ENCODE assay signal across 27 mouse cellular contexts in the genomic region with DNA sequence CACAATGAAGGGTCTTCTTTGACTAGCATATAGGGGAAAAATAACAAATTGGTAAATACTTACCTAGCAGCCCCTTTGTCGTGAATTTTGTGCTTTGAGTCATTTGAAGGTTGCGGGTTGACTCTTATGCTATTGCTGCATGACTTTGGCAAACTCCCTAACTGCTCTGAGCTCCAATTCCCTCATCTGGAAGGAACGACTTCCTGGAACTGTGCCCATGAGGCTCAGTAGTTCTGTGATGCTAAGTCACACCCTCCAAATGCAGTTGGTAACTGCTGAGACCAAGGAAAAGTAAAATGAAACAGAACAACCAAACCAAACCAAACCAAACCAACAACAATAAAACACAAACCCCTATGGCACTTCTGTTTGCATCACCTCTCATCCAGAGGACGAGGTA.
DNase-seq lines count a peak whose midpoint lies in the region; ATAC-seq and TF ChIP-seq lines count a peak whose summit lies in the region.
"Had no signal": no experiment of that assay in that cellular context is flagged by ENCODE, and none has a peak within 500 bp of the region (broad histone marks: within the 10 kb centered on the region; RNA-seq: fewer than 3 reads in every experiment).

No protein-coding gene starts in this region.

- no peak overlapping the region for H3K27ac ChIP-seq in forebrain, embryonic 11.5 days (ENCODE audit: low read depth, low read length)
- H3K27ac ChIP-seq in forebrain, embryonic 13.5 days: no peak overlapping the region
- no peak overlapping the region for H3K27ac ChIP-seq in intestine, embryonic 14.5 days (ENCODE audit: low read depth)
- H3K27ac ChIP-seq in intestine, postnatal 0 days (ENCODE audit: low read depth, low read length): no peak overlapping the region
- H3K27ac ChIP-seq: embryonic facial prominence, embryonic 12.5 days; gastrocnemius, adult 2 months; hindbrain, embryonic 10.5 days; hindbrain, embryonic 13.5 days had no signal

- no peak overlapping the region for H3K4me2 ChIP-seq in forebrain, embryonic 11.5 days (ENCODE audit: low read depth, low read length, severe bottlenecking)
- H3K4me2 ChIP-seq in forebrain, embryonic 13.5 days: no peak overlapping the region
- H3K4me2 ChIP-seq in intestine, embryonic 14.5 days (ENCODE audit: low read length): no peak overlapping the region
- no peak overlapping the region for H3K4me2 ChIP-seq in intestine, postnatal 0 days (replicated peaks; ENCODE audit: low read depth)
- H3K4me2 ChIP-seq: embryonic facial prominence, embryonic 12.5 days; heart, embryonic 11.5 days; hindbrain, embryonic 13.5 days had no signal

- 90% methylated on average over 4 of the region's 4 CpGs for WGBS in forebrain, embryonic 11.5 days
- 76% methylated on average over 4 of the region's 4 CpGs for WGBS in forebrain, embryonic 13.5 days
- 74% methylated on average over 4 of the region's 4 CpGs for WGBS in intestine, embryonic 14.5 days
- 60% methylated on average over 4 of the region's 4 CpGs for WGBS in intestine, postnatal 0 days

- H3K9me3 ChIP-seq in forebrain, embryonic 11.5 days (ENCODE audit: control insufficient read depth, low read length): no peaks in the 10 kb centered on the region; the same call in 1 of the 2 replicates
- peaks cover 5% of the 10 kb centered on the region for H3K9me3 ChIP-seq in forebrain, embryonic 13.5 days (replicated peaks)
- no peaks in the 10 kb centered on the region for H3K9me3 ChIP-seq in intestine, embryonic 14.5 days (ENCODE audit: control insufficient read depth, low read length)
- peaks cover 4% of the 10 kb centered on the region; the same call in 1 of the 2 replicates for H3K9me3 ChIP-seq in intestine, postnatal 0 days (ENCODE audit: control insufficient read depth)
- H3K9me3 ChIP-seq: G1E had no signal

- H3K9ac ChIP-seq in forebrain, embryonic 11.5 days (ENCODE audit: low read length): no peak overlapping the region
- H3K9ac ChIP-seq in forebrain, embryonic 13.5 days: no peak overlapping the region
- H3K9ac ChIP-seq in intestine, embryonic 14.5 days (ENCODE audit: low read length): no peak overlapping the region
- no peak overlapping the region for H3K9ac ChIP-seq in intestine, postnatal 0 days (ENCODE audit: low read depth, low read length)
- H3K9ac ChIP-seq: embryonic facial prominence, embryonic 12.5 days; forebrain, postnatal 0 days; hindbrain, embryonic 13.5 days had no signal

- H3K27me3 ChIP-seq in forebrain, embryonic 11.5 days (ENCODE audit: control insufficient read depth, insufficient read depth, low read length): peaks cover 23% of the 10 kb centered on the region; the same call in 1 of the 2 replicates
- peaks cover 49% of the 10 kb centered on the region for H3K27me3 ChIP-seq in forebrain, embryonic 13.5 days
- peaks cover 46% of the 10 kb centered on the region for H3K27me3 ChIP-seq in intestine, embryonic 14.5 days (replicated peaks; ENCODE audit: control insufficient read depth, insufficient read depth, low read length)
- peaks cover 37% of the 10 kb centered on the region for H3K27me3 ChIP-seq in intestine, postnatal 0 days (replicated peaks; ENCODE audit: control insufficient read depth, insufficient read depth, low read length)
- H3K27me3 ChIP-seq: CH12.LX had no signal

- ATAC-seq in forebrain, embryonic 11.5 days (replicated peaks; ENCODE audit: low FRiP score): no peak
- no peak for ATAC-seq in forebrain, embryonic 13.5 days
- no peak for ATAC-seq in intestine, embryonic 14.5 days (replicated peaks; ENCODE audit: low FRiP score, low TSS enrichment, low read depth)
- ATAC-seq in intestine, postnatal 0 days: no peak
- ATAC-seq: forebrain, embryonic 14.5 days; forebrain, postnatal 0 days; hindbrain, embryonic 16.5 days; intestine, embryonic 16.5 days had no signal

- DNase-seq in forebrain, embryonic 11.5 days (ENCODE audit: low spot score): peak; percentile 11
- peak; percentile 38 for DNase-seq in intestine, embryonic 14.5 days (ENCODE audit: low spot score)
- peak; percentile 67 for DNase-seq in retina, postnatal 1 day
- DNase-seq in retina, embryonic 14.5 days (ENCODE audit: low spot score): no peak
- no peak for DNase-seq in urinary bladder, postnatal 25 days (ENCODE audit: low spot score)
- DNase-seq: adrenal gland, adult 8-10 months; adrenal gland, postnatal 36 days; B cell, adult 2 months; cerebellum, adult 18-20 months; cerebellum, adult 9-10 months; cerebellum, postnatal 14 days; forebrain, postnatal 0 days; gastrocnemius, adult 2 months; gastrocnemius, postnatal 14 days; heart, adult 18-20 months had no signal

- no peak for TF ChIP-seq CTCF in intestine, postnatal 0 days (IDR thresholded peaks at IDR 0.05; ENCODE audit: low read depth)

- no peak overlapping the region for H3K4me3 ChIP-seq in forebrain, embryonic 11.5 days (ENCODE audit: low read depth, low read length)
- H3K4me3 ChIP-seq in forebrain, embryonic 13.5 days: no peak overlapping the region
- no peak overlapping the region for H3K4me3 ChIP-seq in intestine, embryonic 14.5 days (ENCODE audit: low read depth, low read length)
- H3K4me3 ChIP-seq in intestine, postnatal 0 days (ENCODE audit: low read depth, low read length): no peak overlapping the region
- H3K4me3 ChIP-seq: embryonic facial prominence, embryonic 12.5 days; erythroblast, embryonic 14.5 days; gastrocnemius, adult 2 months; hindbrain, embryonic 10.5 days; hindbrain, embryonic 13.5 days had no signal

- H3K4me1 ChIP-seq in forebrain, embryonic 11.5 days (replicated peaks; ENCODE audit: control insufficient read depth, insufficient read depth, low read length): peaks cover 9% of the 10 kb centered on the region
- peaks cover 13% of the 10 kb centered on the region for H3K4me1 ChIP-seq in forebrain, embryonic 13.5 days
- no peaks in the 10 kb centered on the region for H3K4me1 ChIP-seq in intestine, embryonic 14.5 days (replicated peaks; ENCODE audit: control insufficient read depth, insufficient read depth, low read length)
- no peaks in the 10 kb centered on the region for H3K4me1 ChIP-seq in intestine, postnatal 0 days (replicated peaks; ENCODE audit: control insufficient read depth, insufficient read depth, low read length)
- H3K4me1 ChIP-seq: embryonic facial prominence, embryonic 12.5 days; hindbrain, embryonic 10.5 days; hindbrain, embryonic 13.5 days had no signal

- no peaks in the 10 kb centered on the region for H3K36me3 ChIP-seq in forebrain, embryonic 11.5 days (ENCODE audit: control insufficient read depth, insufficient read depth, low read length)
- no peaks in the 10 kb centered on the region for H3K36me3 ChIP-seq in forebrain, embryonic 13.5 days (ENCODE audit: poor library complexity, severe bottlenecking)
- no peaks in the 10 kb centered on the region for H3K36me3 ChIP-seq in intestine, embryonic 14.5 days (ENCODE audit: control insufficient read depth, insufficient read depth, low read length)
- no peaks in the 10 kb centered on the region for H3K36me3 ChIP-seq in intestine, postnatal 0 days (ENCODE audit: control insufficient read depth, insufficient read depth)
- H3K36me3 ChIP-seq: embryonic facial prominence, embryonic 12.5 days; G1E; hindbrain, embryonic 10.5 days; hindbrain, embryonic 13.5 days had no signal

Comparison
In these comparisons a context has a peak if more than half of its experiments do, and no peak if none do; other contexts are left out.
1. DNase-seq: peak in forebrain, embryonic 11.5 days (single experiment), intestine, embryonic 14.5 days (single experiment) and retina, postnatal 1 day (single experiment); none in retina, embryonic 14.5 days (single experiment) and urinary bladder, postnatal 25 days (single experiment).